In the genomic region with DNA sequence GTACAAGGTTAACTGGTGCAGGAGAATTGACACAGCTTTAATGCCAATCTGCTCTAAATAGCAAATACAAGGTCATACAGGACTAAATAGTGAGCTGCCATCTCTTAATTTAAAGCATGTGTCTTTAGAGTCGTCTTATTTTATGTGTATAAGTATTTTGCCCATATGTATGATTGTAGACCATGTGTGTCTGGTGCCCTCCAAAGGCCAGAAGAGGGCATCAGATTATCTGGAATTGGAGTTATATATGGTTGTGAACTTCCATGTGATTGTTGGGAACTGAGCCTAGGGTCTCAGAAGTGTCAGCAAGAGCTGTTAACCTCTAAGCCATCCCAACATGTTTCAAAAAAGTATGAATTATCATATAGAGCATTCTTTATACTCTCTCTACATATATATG, we compare ENCODE assay signal across 26 mouse cellular contexts.
A peak's percentile ranks its signal among the peaks of the same experiment; 100 is the strongest.
DNase-seq lines count a peak whose midpoint lies in the region; ATAC-seq and TF ChIP-seq lines count a peak whose summit lies in the region.
"Had no signal": no experiment of that assay in that cellular context is flagged by ENCODE, and none has a peak within 500 bp of the region (broad histone marks: within the 10 kb centered on the region; RNA-seq: fewer than 3 reads in every experiment).

No protein-coding gene starts in this region.

- 66% methylated on average over 1 of the region's 1 CpGs for WGBS in midbrain, postnatal 0 days
- WGBS in midbrain, embryonic 10.5 days, result 61% methylated on average over 1 of the region's 1 CpGs

- intact Hi-C loops in left cerebral cortex, adult 2 months (cut with DNase I), result no loop called here

- H3K4me1 ChIP-seq in midbrain, postnatal 0 days (ENCODE audit: insufficient read depth, low read length), result no peaks in the 10 kb centered on the region
- no peaks in the 10 kb centered on the region for H3K4me1 ChIP-seq in midbrain, embryonic 10.5 days
- no peaks in the 10 kb centered on the region for H3K4me1 ChIP-seq in cortical plate, adult 2 months (ENCODE audit: control insufficient read depth, insufficient read depth, low read length)
- H3K4me1 ChIP-seq: forebrain, embryonic 10.5 days; heart, embryonic 15.5 days; limb, embryonic 12.5 days; midbrain, embryonic 12.5 days; neural tube, embryonic 13.5 days had no signal

- TF ChIP-seq POLR2A in cortical plate, adult 2 months (IDR thresholded peaks at IDR 0.05; ENCODE audit: extremely low read depth, insufficient read depth, low read length), result no peak

- H3K36me3 ChIP-seq in midbrain, postnatal 0 days (ENCODE audit: insufficient read depth, low read length), result no peaks in the 10 kb centered on the region
- H3K36me3 ChIP-seq in midbrain, embryonic 10.5 days, result no peaks in the 10 kb centered on the region
- H3K36me3 ChIP-seq: forebrain, embryonic 10.5 days; heart, embryonic 15.5 days; limb, embryonic 12.5 days; midbrain, embryonic 12.5 days; neural tube, embryonic 13.5 days had no signal

- ATAC-seq in frontal cortex, adult (ENCODE audit: low TSS enrichment), result peak; percentile 47; the same call in 1 of the 2 replicates
- no peak for ATAC-seq in midbrain, postnatal 0 days (ENCODE audit: low FRiP score)
- ATAC-seq: Patski had no signal

- H3K9me3 ChIP-seq in midbrain, postnatal 0 days (ENCODE audit: low read length), result no peaks in the 10 kb centered on the region
- H3K9me3 ChIP-seq in midbrain, embryonic 10.5 days (replicated peaks), result no peaks in the 10 kb centered on the region
- H3K9me3 ChIP-seq: forebrain, embryonic 10.5 days; heart, embryonic 15.5 days; limb, embryonic 12.5 days; midbrain, embryonic 12.5 days; neural tube, embryonic 13.5 days had no signal

- H3K4me2 ChIP-seq in midbrain, postnatal 0 days (ENCODE audit: low read depth, low read length, poor library complexity, severe bottlenecking), result no peak overlapping the region
- H3K4me2 ChIP-seq: heart, embryonic 15.5 days; limb, embryonic 12.5 days; midbrain, embryonic 12.5 days; neural tube, embryonic 13.5 days had no signal

- H3K9ac ChIP-seq in midbrain, postnatal 0 days (replicated peaks; ENCODE audit: low read length, poor library complexity, severe bottlenecking), result no peak overlapping the region
- H3K9ac ChIP-seq: heart, embryonic 15.5 days; limb, embryonic 12.5 days; midbrain, embryonic 12.5 days; neural tube, embryonic 13.5 days had no signal

- peak; percentile 26 for TF ChIP-seq CTCF in left cerebral cortex, adult 2 months (IDR thresholded peaks at IDR 0.05)
- TF ChIP-seq CTCF in midbrain, postnatal 0 days (IDR thresholded peaks at IDR 0.05), result peak; percentile 43
- peak; percentile 5; the same call in 1 of the 2 replicates for TF ChIP-seq CTCF in cortical plate, adult 2 months (IDR thresholded peaks at IDR 0.05; ENCODE audit: extremely low read depth, insufficient read depth, low read length)

- H3K27me3 ChIP-seq in midbrain, postnatal 0 days (ENCODE audit: insufficient read depth, low read length), result no peaks in the 10 kb centered on the region
- H3K27me3 ChIP-seq in midbrain, embryonic 10.5 days (ENCODE audit: low read depth, poor library complexity, severe bottlenecking), result no peaks in the 10 kb centered on the region
- H3K27me3 ChIP-seq: heart, embryonic 15.5 days; limb, embryonic 12.5 days; midbrain, embryonic 12.5 days; neural tube, embryonic 13.5 days had no signal

- DNase-seq in frontal cortex, postnatal 10 days (ENCODE audit: low spot score in 2 of 2), result no peak
- DNase-seq in left cerebral cortex, adult 2 months (ENCODE audit: extremely low spot score in 1 of 2, low spot score in 2 of 2), result no peak
- DNase-seq in left cerebral cortex, adult 11 months (ENCODE audit: low spot score), result no peak
- DNase-seq in midbrain, postnatal 0 days (ENCODE audit: low spot score), result no peak
- no peak for DNase-seq in midbrain, embryonic 10.5 days (ENCODE audit: low spot score)
- DNase-seq in adrenal gland, adult 18-20 months (ENCODE audit: low spot score in 2 of 2), result no peak
- DNase-seq: adrenal gland, postnatal 25 days; cerebellum, adult 2 months; embryo, embryonic 11 days; gastrocnemius, postnatal 10 days; heart, adult 18-20 months; kidney, adult 8-10 months; kidney, postnatal 25 days; layer of hippocampus, adult 9-11 months; lung, adult 2 months; spleen, adult 18-20 months; thymus, postnatal 36 days had no signal

- no peak overlapping the region for H3K27ac ChIP-seq in left cerebral cortex, adult 2 months
- no peak overlapping the region for H3K27ac ChIP-seq in midbrain, postnatal 0 days (ENCODE audit: low read depth, low read length)
- H3K27ac ChIP-seq in midbrain, embryonic 10.5 days (replicated peaks), result no peak overlapping the region
- H3K27ac ChIP-seq in cortical plate, adult 2 months (ENCODE audit: insufficient read depth, low read length), result no peak overlapping the region
- H3K27ac ChIP-seq: forebrain, embryonic 10.5 days; heart, embryonic 15.5 days; limb, embryonic 12.5 days; macrophage; midbrain, embryonic 12.5 days; neural tube, embryonic 13.5 days had no signal

- H3K4me3 ChIP-seq in left cerebral cortex, adult 2 months, result no peak overlapping the region
- H3K4me3 ChIP-seq in midbrain, postnatal 0 days (ENCODE audit: low read depth, low read length), result no peak overlapping the region
- H3K4me3 ChIP-seq in midbrain, embryonic 10.5 days, result no peak overlapping the region
- H3K4me3 ChIP-seq in cortical plate, adult 2 months (ENCODE audit: insufficient read depth, low read length), result no peak overlapping the region
- H3K4me3 ChIP-seq: forebrain, embryonic 10.5 days; heart, embryonic 15.5 days; limb, embryonic 12.5 days; midbrain, embryonic 12.5 days; neural tube, embryonic 13.5 days had no signal
